In genomic region chr6:144781431-144782030, GRCm38 (mm10) we compare ENCODE assay signal across 9 mouse cellular contexts. TPM values are rescaled to one million over a fixed set of nuclear protein-coding genes. Genes with fewer than 3 reads are reported as not detected.
A peak's percentile ranks its signal among the peaks of the same experiment; 100 is the strongest.
DNase-seq lines count a peak whose midpoint lies in the region; ATAC-seq lines count a peak whose summit lies in the region.
"Had no signal": no experiment of that assay in that cellular context is flagged by ENCODE, and none has a peak within 500 bp of the region (broad histone marks: within the 10 kb centered on the region; RNA-seq: fewer than 3 reads in every experiment).

Sox5 (minus strand) TSS chr6:144781977.

- peak within 1 kb of the TSS; percentile 83 for H3K9ac ChIP-seq in heart, embryonic 12.5 days
- peak within 1 kb of the TSS; percentile 68 for H3K9ac ChIP-seq in kidney, embryonic 15.5 days
- peak within 1 kb of the TSS; percentile 48 for H3K9ac ChIP-seq in limb, embryonic 15.5 days
- peak within 1 kb of the TSS; percentile 82 for H3K9ac ChIP-seq in midbrain, embryonic 14.5 days (replicated peaks; ENCODE audit: low read length)

- peak within 1 kb of the TSS; percentile 99 for H3K4me2 ChIP-seq in heart, embryonic 12.5 days
- peak within 1 kb of the TSS; percentile 98 for H3K4me2 ChIP-seq in kidney, embryonic 15.5 days
- H3K4me2 ChIP-seq in limb, embryonic 15.5 days = peak within 1 kb of the TSS; percentile 96
- H3K4me2 ChIP-seq in midbrain, embryonic 14.5 days (ENCODE audit: low read length) = peak within 1 kb of the TSS; percentile 90

- peaks cover 7% of the 10 kb centered on the region; the same call in 1 of the 2 replicates for H3K4me1 ChIP-seq in heart, embryonic 12.5 days (replicated peaks)
- H3K4me1 ChIP-seq in kidney, embryonic 15.5 days = peaks cover 23% of the 10 kb centered on the region
- peaks cover 10% of the 10 kb centered on the region for H3K4me1 ChIP-seq in limb, embryonic 15.5 days
- no peaks in the 10 kb centered on the region for H3K4me1 ChIP-seq in midbrain, embryonic 14.5 days (ENCODE audit: control insufficient read depth, insufficient read depth, low read length)

- H3K27ac ChIP-seq in heart, embryonic 12.5 days (ENCODE audit: poor library complexity, severe bottlenecking) = peak within 1 kb of the TSS; percentile 23; the same call in 1 of the 2 replicates
- peak within 1 kb of the TSS; percentile 80 for H3K27ac ChIP-seq in kidney, embryonic 15.5 days
- H3K27ac ChIP-seq in limb, embryonic 15.5 days = no peak within 1 kb of the TSS
- peak within 1 kb of the TSS; percentile 81 for H3K27ac ChIP-seq in midbrain, embryonic 14.5 days (replicated peaks; ENCODE audit: low read depth, low read length)

- ATAC-seq in erythroid progenitor cell, adult 5-6 weeks (replicated peaks; ENCODE audit: low FRiP score, poor library complexity, severe bottlenecking) = peak; percentile 67
- ATAC-seq in heart, embryonic 12.5 days (ENCODE audit: insufficient number of reproducible peaks, low FRiP score) = peak; percentile 75
- peak; percentile 71 for ATAC-seq in kidney, embryonic 15.5 days (replicated peaks; ENCODE audit: low FRiP score)
- 0 out of 2 replicates have a peak, but pooled peaks have one; percentile 36 for ATAC-seq in limb, embryonic 15.5 days (ENCODE audit: insufficient number of reproducible peaks, low FRiP score, low TSS enrichment, low read depth)
- ATAC-seq in midbrain, embryonic 14.5 days (ENCODE audit: low FRiP score, low TSS enrichment) = peak; percentile 71

- H3K4me3 ChIP-seq in heart, embryonic 12.5 days = peak within 1 kb of the TSS; percentile 71
- H3K4me3 ChIP-seq in kidney, embryonic 15.5 days (replicated peaks) = peak within 1 kb of the TSS; percentile 79
- H3K4me3 ChIP-seq in limb, embryonic 15.5 days = peak within 1 kb of the TSS; percentile 66
- peak within 1 kb of the TSS; percentile 81 for H3K4me3 ChIP-seq in midbrain, embryonic 14.5 days (replicated peaks; ENCODE audit: low read depth, low read length)

- H3K9me3 ChIP-seq in heart, embryonic 12.5 days (replicated peaks) = no peaks in the 10 kb centered on the region
- H3K9me3 ChIP-seq in kidney, embryonic 15.5 days (replicated peaks) = no peaks in the 10 kb centered on the region
- H3K9me3 ChIP-seq in limb, embryonic 15.5 days = no peaks in the 10 kb centered on the region
- no peaks in the 10 kb centered on the region for H3K9me3 ChIP-seq in midbrain, embryonic 14.5 days (ENCODE audit: control insufficient read depth, low read length)

- no peaks in the 10 kb centered on the region for H3K36me3 ChIP-seq in heart, embryonic 12.5 days
- H3K36me3 ChIP-seq in kidney, embryonic 15.5 days = no peaks in the 10 kb centered on the region
- H3K36me3 ChIP-seq in limb, embryonic 15.5 days = no peaks in the 10 kb centered on the region
- H3K36me3 ChIP-seq in midbrain, embryonic 14.5 days (ENCODE audit: control insufficient read depth, insufficient read depth, low read length) = no peaks in the 10 kb centered on the region
- H3K36me3 ChIP-seq: G1E had no signal

- H3K27me3 ChIP-seq in heart, embryonic 12.5 days (replicated peaks) = peaks cover 38% of the 10 kb centered on the region
- peaks cover 25% of the 10 kb centered on the region for H3K27me3 ChIP-seq in kidney, embryonic 15.5 days
- peaks cover 22% of the 10 kb centered on the region for H3K27me3 ChIP-seq in limb, embryonic 15.5 days
- peaks cover 5% of the 10 kb centered on the region; the same call in 1 of the 2 replicates for H3K27me3 ChIP-seq in midbrain, embryonic 14.5 days (ENCODE audit: control insufficient read depth, insufficient read depth, low read length)

- DNase-seq in urinary bladder, adult 18-20 months (ENCODE audit: low spot score in 2 of 2) = peak; percentile 40 to 51
- DNase-seq in urinary bladder, postnatal 10 days (ENCODE audit: low spot score) = no peak
- peak; percentile 79 for DNase-seq in midbrain, embryonic 14.5 days
- DNase-seq in spleen, postnatal 10 days (ENCODE audit: low spot score in 2 of 2) = peak; percentile 32 to 49

- under 1% methylated on average over 47 of the region's 47 CpGs for WGBS in heart, embryonic 12.5 days
- 1% methylated on average over 37 of the region's 47 CpGs for WGBS in kidney, embryonic 15.5 days
- 0% methylated on average over 43 of the region's 47 CpGs for WGBS in limb, embryonic 15.5 days
- WGBS in midbrain, embryonic 14.5 days = under 1% methylated on average over 43 of the region's 47 CpGs

RNA-seq across cellular contexts. Expression of gene Sox5, which starts in this region (rescaled TPM):
- 7.1 TPM in 1 of 2 replicates, not detected in the other for total RNA-seq in erythroid progenitor cell, adult 5-6 weeks (2015; ENCODE audit: low replicate concordance)
- 2.6 and 4.9 TPM in 2 replicates for total RNA-seq in erythroid progenitor cell, adult 5-6 weeks (2017; ENCODE audit: low replicate concordance)
- 17.9 and 19.9 TPM in 2 replicates for polyA plus RNA-seq in heart, embryonic 12.5 days (2016; fragmentation: Nextera tagmentation; extraction: Ambion mirVana)
- polyA plus RNA-seq in kidney, embryonic 15.5 days (2015; fragmentation: Nextera tagmentation; extraction: Ambion mirVana) = 14.1 and 14.3 TPM in 2 replicates
- polyA plus RNA-seq in limb, embryonic 15.5 days (2015; fragmentation: Nextera tagmentation; extraction: Ambion mirVana) = 32.6 and 36.0 TPM in 2 replicates
- polyA plus RNA-seq in midbrain, embryonic 14.5 days (2014; fragmentation: Nextera tagmentation; extraction: Ambion mirVana) = 24.5 and 29.7 TPM in 2 replicates
- polyA plus RNA-seq: G1E had no signal
